Mouse (Mus musculus) heart, postnatal 10 days (tissue): ENCODE data around the gene Wdfy4. TPM values are rescaled to one million over a fixed set of nuclear protein-coding genes. Genes with fewer than 3 reads are reported as not detected.

ENCODE experiments used
- DNase-seq, 2 experiments: peaks; one replicate each; pipeline ENCODE4 v3.0.0; 2021
- intact Hi-C: fragments of 180-260 bp; cut with DNase I; formaldehyde crosslinking; loops from one replicate; pipeline ENCODE4 v1.15.1; 2025
- total RNA-seq, 2 experiments: library from RNA; stranded (reverse); gene quantifications; 2 replicates each; pipeline ENCODE4 v1.2.3; 2021

Gene Wdfy4
- total RNA-seq, 2 experiments from 2014 or later = 1.5 to 2.1 TPM

DNA sequence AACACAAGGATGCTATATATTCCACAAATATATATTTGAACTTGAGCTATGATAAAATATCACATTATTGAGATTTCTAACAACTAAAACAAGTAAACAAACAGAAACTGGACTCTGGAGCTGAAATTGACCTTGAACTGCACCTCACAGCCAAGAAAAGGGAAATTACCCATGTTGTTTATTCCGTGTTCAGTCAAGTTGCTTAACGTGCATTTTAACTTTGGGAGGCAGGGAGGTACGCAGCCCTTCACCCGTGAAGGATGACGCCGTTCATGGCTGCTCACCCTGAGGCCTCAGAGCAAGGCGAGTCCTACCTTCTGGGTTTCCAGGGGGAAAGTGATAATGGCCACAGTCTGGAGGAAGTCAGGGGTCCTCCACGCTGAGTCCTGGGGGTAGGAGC, 102.0 kb downstream of the Wdfy4 start:
- no peak for DNase-seq
- intact Hi-C loops = no loop called here

DNA sequence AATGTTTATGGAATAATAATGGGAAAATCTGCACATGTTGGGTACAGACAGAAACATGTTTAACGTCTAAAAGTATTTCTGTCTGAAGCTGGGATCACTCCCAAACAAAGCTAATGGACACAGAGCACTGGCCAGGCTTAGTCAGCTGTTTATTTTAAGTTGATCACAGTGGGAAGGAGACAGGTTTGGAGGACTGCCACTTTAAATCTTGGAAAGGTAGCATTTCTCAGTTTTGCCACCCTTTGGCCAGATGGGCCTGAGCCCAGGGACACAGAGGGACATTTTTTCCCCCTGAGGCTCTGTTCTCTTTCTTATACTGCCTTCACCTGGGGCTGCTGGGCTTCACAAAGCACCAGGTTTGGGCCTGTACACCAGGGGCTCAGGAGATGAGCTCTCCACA, 103.0 kb downstream of the Wdfy4 start:
- DNase-seq = peak; percentile 6 to 10
- intact Hi-C loops = no loop called here

DNA sequence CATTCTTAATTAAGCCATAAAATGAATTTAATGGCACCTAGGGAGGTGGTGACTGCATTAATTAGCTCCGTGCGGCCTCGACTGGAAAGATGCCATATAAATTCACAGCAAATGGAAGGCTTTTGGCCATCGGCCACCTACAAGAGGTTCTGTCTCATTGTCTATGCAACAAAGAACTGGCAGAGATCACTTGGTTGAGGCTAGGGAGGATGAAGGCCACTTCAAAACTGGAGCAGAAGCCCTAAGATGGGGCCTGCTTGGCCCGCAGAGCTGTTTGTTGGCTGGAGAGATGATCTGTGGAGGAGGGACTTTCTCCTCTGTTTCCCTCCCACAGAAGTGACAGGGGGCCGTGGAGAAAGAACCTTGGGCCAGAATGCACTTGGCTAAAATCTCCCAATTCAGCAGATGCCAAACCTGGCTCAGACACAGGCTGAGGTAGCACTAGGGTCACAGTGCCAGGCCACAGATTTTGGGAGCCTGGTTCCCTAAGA, 103.9 kb downstream of the Wdfy4 start:
- DNase-seq = peak; percentile 4 to 11
- intact Hi-C loops = no loop called here

DNA sequence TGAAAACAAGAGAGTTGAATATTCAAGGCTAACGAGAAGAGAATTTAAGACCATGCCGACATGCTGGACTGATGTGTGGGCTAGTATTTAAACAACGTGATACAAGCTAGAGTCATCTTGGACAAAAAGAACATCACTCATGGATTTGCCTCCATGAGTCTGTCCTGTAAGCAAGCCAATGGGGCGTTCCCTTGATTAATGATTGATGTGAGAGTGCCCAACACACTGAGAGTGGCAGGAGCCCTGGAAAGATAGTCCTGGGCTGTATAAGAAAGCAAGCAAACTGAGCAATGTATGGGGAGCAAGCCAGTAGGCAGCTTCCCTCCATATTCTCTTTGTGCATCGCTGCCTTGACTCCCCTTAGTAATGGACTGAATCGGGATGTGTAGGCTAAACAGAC, 106.7 kb downstream of the Wdfy4 start:
- intact Hi-C loops = no loop called here
- DNase-seq = no peak

DNA sequence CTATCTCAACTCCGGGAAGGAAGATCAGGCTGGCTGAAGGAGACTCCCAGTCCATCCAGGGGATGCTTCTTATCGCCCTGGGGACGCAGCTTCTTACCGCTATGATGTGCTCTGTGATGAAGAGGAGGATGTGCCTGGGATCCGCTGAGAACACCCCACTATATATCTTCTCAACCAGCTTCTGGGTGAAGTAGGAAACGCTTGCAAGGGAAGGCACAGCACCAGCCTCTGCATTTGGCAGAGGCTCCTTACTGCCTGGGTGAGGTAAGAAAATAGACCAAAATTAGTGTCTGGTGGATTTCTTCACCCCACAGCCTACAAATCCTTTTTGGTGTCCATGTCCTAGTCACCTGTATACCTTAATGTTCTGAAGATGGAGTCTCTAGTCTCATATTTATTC, 107.2 kb downstream of the Wdfy4 start:
- intact Hi-C loops = no loop called here
- no peak for DNase-seq

DNA sequence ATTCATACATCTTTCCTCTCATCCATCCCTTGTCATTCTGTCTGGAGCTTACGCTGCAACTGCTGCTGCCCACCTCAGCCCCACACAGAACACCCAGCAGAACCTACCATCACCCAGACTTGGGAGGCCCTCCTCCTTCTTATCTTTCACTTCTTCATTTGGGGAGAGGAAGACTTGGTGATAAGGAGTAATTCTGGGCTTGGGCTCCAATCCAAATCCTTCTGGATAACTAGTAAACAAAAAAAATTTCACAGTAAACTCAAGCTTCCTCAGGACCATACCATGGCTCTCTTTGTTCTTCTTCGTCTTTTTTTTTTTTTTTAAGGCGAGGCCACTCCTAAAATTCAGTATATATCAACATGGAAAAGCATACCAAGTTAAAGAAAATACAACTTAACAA, 112.0 kb downstream of the Wdfy4 start:
- no peak for DNase-seq
- intact Hi-C loops = no loop called here

DNA sequence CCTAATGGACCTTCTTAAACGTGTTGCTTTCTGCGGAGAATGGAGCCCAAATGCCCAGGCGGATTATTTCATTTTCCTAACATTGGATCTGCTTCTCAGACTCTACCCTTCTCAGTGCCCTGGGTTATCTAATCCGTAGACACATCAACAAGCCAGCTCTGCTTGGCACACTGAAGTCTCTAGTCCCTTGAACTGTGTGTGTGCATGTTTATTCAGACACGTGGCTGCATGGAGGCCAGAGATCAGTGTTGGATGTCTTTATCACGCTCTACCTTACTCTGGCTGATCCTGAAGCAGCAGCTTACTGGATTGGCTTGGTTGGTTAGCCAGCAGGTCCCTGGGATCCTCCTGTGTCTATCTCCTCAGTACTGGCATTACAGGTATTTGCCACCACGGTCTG, 113.0 kb downstream of the Wdfy4 start:
- DNase-seq = no peak

DNA sequence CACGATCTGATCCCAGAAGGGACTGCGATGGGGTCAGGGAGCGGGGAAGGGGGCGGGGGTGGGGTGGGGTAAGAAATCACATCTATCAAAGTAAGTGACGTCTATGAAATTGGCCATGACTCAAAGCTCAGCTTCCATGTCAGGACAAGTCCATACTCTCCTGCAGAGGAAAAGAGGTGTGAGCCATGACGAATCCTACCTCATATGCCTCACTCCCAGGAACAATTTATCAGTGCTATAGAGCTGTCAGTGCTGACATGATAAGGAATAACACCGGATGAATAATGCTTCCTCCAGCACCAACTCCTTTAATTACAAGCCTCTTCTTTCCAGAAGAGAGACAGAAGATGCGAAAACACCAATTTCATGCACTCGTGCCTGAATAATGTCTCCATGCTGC, 117.6 kb downstream of the Wdfy4 start:
- intact Hi-C loops = no loop called here

More for the DNA sequence above, 113.0 kb downstream of the Wdfy4 start:
- intact Hi-C loops = no loop called here

DNA sequence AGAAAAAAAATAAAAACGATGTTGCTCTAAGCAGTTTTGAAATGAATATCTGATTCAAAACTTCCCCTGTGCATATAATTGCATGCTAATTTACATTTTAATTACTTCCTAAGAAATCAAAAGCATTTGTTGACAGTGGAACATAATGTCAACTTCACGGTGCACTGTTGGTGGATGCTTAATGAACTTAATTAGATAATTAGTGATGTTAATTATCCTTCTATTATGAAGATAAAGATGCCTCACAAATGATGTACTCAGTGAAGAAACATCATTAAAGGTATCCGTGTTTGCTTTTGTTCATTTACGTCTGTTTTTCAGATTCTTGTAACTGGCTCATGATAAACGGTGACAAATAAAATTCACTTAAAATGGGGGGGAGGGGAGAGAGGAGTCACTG, 122.3 kb downstream of the Wdfy4 start:
- intact Hi-C loops = no loop called here
- DNase-seq = no peak

More for the DNA sequence above, 117.6 kb downstream of the Wdfy4 start:
- no peak for DNase-seq

DNA sequence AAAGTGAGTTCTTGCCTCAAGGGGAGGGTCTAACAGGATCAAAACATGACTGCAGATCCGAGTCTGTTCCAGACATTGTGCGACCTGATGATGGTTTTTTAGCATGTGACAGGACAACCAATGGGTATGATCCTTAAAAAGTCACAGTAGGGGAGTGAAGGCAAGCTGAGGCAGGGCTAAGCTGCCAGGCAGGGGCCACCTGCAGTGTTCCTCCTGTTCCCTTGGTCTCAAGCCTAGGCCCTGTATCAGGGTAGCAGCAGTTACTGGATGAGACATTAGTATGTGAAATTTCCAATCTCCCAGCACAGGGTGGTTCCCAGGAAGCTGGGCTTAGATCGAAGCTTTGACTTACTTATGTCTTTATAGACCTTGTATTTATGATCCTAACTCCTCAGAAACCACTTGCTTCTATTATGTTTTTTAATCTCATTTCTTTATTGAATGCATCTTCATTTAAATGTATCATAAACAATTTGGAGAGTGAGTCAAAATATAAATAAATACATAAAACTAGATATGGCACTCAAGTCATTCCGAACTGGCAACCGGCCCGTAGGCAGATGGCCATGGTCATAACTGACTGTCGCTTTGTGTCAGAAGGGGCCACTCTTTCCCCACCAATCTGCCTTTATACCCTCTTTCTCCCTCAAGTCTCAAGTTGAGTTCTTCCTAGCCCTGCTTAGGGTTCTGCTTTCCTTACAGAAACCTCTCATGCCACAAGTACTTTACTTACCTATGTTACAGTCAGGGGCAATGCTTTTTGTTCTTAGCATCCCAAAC, 126.2 kb downstream of the Wdfy4 start:
- intact Hi-C loops = no loop called here
- no peak for DNase-seq

DNA sequence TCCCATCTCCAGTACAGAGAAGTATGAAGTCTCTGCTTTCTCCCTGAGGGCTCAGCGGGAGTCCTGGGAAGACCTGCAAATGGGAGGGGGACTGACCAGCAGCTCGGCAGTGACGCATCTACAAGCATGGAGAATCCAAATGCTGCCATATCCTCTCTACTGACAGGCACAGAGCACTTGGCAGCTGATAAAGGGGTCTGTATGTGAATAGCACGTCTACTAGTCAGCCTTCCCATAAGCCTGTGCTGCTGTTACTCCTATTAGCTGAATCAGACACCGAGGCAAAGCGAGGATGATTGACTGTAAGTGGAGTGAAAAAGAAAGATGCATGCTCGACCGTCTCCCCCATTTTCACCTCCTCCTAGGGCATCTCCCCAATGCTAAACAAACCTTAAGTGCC, 131.9 kb downstream of the Wdfy4 start:
- no peak for DNase-seq
- intact Hi-C loops = no loop called here

DNA sequence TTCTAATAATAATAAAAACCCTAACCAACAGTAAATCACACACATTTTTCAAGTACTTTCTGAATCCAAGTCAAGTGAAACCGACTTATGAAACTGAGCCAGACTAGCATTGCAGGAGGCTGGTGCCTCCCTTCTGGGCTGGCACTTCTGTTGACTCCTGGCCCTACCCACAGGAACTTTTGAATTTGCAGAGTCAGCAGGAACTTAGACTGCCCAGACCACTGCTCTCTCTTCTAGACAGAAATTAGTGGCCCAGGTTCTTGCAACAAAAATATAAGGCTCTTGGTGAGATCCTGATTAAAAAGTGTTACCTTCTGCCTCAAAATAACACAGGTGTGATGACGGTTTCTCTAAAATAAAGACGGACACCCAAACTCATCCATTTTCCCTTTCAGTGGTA, 140.1 kb downstream of the Wdfy4 start:
- DNase-seq = no peak
- intact Hi-C loops = no loop called here

DNA sequence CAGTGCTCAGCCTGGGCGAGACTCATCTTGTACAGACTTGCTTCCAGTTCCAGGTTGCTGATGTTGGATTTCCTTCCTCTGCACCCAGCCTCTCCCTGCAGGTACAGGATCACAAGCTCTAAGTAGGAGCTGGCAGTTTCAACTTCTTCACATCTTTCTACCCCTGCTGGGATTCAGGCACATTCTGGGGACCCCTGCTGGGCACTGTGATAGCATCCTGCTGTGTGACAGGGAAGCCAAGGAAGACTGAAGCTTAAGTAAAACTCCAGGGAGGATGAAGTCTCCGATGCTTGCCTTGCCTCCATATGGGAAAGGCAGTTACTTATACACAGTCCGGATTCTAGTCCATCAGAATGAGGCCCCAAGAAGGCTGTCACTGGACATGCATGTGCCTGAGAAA, 148.5 kb downstream of the Wdfy4 start:
- intact Hi-C loops = no loop called here
- peak in 1 of 2 experiments; percentile 11 for DNase-seq

DNA sequence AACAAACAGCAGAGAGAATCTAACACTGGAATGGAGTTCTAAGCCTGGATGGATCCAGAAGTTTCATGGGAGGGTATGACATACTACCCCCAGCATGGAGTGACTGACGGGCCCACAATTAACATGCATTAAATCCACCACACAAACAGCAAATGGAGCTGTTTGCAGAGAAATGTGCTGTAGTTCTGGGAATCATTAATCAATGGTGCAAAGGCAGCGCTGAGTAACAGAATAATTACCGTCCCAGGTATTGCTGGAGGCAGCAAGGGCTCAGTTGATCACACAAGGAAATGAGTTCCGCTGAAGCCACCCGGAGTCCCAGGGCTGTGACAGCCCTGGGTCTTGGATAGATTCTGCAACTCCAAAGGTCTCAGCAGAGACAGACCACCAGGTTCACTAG, 149.9 kb downstream of the Wdfy4 start:
- no peak for DNase-seq
- intact Hi-C loops = no loop called here

DNA sequence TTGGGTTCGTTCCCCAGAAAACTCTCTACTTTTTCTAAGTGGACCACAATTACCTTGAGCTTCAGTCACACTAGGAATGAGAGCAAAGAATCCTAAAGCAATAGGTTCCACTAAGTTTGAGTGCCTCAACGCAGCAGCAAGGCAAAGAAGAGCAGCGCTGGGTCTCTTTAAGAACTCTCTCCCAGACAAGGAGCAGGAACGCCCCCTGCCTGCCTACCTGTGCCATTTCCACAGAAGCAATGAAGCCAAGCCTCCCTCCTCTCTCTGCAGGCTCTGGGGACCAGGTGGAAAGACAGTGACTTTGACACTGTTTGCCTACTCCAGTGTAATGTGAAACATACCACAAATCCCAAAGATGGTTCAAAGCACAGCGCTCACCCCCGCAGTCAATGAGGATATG, 151.9 kb downstream of the Wdfy4 start:
- intact Hi-C loops = loop anchor here (2.0 kb wide), 3 partner anchors 73 to 425 kb away; no protein-coding TSS in a partner anchor
- peak; percentile 30 to 59 for DNase-seq

DNA sequence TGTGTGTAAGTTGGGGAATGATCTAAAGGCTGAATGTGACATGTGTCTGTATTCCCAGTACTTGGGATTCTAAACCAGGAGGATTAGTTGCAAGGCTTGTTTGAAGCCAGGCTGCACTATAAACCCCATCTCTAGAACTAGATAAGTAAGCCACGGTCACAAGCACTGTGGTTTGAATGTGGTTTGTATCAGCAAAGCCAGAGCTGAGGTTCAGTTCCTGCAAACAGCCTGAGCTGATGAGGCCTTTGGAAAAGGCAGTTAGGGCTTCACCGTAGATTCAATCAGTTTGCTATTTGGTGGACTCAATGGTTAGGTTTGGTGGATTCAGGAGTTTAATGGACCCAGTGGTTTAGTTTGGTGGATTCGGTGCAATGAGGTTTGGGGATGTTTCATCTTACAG, 154.5 kb downstream of the Wdfy4 start:
- no peak for DNase-seq
- intact Hi-C loops = no loop called here

DNA sequence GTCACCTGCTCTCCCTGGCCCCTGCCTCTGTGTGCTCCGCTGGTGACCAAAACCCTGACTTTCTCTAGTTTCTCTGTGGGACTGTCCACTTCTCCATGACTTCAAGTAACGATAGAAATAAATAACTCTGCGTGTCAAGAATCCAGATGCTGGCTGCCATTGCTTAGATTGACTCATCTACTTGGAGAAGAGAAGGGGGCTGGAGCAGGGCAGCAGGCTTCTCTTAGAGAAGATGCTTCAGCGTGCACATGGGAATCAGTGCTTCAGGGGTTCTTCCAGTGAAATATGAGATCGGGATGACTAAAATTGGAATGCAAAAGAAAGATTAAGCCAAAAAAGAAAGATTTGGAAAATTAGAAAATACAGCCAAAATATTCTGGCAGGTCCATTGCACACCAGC, 165.7 kb downstream of the Wdfy4 start:
- DNase-seq = peak; percentile 42 to 43
- intact Hi-C loops = loop anchor here (10.0 kb wide), 1 partner anchor 485 kb away; no protein-coding TSS in a partner anchor

DNA sequence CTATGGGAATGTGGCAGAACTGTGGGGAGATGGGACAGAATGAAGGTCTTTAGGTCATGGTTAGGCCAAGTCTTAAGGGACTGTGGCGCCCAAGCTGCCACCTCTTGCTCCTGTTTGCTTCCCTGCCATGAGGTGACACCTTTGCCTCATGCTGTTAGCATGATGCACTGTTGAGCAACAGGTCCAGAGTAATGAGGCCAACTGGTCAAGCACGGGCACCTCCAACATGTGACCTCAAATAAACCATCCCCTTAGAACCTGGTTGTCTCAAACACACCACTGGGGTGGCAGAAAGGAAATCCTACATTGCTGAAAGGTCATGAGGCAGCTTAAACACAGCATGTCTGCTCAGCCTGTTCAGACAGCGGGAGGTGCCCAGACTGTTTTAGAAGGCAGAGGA, 166.3 kb downstream of the Wdfy4 start:
- no peak for DNase-seq
- intact Hi-C loops = loop anchor here (10.0 kb wide), 1 partner anchor 484 kb away; no protein-coding TSS in a partner anchor

DNA sequence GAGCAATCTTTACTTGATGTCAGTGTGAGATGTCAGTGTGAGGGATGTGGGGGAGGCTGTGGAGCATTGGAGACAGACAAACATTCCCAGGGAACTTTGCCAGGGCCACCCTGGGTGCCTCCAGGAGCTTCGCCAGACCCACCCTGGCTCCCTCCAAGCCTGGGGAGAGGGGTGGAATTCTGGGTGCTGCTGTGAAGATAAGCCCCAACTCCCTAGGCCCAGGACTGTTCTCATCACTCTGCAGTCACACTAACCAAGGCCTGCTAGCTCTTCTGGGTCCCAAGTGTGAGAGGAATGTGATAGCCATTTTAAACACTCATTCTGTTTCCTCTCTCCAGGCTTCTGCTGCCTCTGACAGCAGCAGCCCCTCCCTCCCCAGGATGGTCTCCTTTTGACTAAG, 177.7 kb downstream of the Wdfy4 start:
- intact Hi-C loops = no loop called here
- no peak for DNase-seq

DNA sequence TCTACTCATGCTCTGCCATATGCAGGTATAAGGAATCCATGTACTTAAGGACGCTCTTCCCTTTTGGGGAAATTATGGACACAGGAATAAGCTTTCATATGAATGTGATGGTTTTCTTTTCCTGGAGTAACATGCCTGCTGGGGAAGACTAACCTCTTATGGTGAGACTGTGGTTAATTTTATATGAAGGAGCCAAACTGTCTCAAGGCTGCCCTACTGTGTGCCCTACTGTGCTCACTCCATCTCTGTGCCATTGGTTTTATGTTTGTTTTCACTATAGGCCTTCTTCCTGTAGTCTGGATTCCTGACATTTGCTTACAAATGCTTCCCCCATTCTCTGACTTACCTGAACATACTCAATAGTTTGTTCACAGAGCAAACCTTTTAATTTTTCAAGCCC, 180.2 kb downstream of the Wdfy4 start:
- DNase-seq = no peak
- intact Hi-C loops = no loop called here

DNA sequence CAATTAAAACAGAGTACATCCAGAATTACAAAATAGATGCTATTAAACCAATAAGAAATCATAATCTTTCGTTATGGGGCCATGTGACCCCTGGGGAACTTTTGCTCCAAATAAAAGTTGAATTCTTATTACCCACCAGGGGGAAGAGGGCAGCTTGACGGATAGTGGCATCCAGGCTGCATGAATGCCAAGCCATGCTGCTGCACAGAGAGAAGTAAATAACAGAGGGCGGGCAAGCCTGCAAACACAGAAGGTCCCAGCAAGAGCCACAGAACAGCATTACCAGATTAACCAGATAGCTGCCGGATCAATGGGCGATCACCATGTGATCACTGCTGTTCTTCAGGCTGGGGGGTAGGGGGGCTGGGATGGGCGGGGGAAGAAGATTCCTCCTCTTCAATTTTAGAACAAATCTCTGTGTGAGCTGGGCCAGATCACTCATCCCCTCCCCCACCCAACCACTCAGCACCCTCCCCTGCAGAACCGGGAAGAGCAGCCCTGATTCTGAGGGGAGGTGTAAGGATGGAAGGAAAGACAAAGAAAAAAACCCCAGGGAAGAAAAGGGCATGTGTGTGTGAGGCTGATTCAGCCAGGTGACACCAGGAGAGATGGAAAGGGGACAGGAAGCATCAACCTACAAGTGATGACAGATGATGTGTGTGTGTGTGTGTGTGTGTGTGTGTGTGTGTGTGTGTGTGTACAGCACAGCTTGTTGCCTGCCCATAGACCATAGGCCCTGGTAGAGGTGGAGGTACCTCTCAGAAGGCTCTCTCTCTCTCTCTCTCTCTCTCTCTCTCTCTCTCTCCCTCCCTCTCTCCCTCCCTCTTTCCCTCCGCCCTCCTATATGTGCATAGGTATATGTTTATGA, 185.0 kb downstream of the Wdfy4 start:
- intact Hi-C loops = no loop called here
- DNase-seq = no peak

DNA sequence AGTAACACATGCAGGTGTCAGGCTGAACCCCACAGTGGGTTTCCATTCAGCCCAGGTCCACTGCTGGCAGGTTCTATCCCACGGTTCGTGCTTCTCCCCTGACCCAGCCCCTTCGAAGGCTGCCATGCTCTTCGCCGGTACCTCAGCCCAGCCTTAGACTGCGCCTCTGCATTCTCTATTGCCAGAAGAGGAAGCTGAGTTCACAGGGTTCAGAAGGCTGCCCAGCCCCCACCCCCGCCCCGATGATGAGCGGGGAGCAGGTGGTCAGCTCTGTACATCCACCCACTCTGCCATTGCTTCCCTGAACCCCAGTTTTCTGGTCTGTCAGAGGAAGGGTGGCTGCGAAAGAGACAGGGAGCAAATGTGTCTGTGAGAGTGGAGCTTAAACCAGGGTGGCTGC, 185.8 kb downstream of the Wdfy4 start:
- DNase-seq = no peak
- intact Hi-C loops = no loop called here
